Mouse (Mus musculus): ENCODE data around the gene Adpgk. TPM values are rescaled to one million over a fixed set of nuclear protein-coding genes. Genes with fewer than 3 reads are reported as not detected.

Gene Adpgk
- total and polyA plus RNA-seq, 2 experiments from 2014 or later: 10.1 to 17.4 TPM

GRCm38 (mm10) chr9:59337889-59338288 lies 46.5 kb downstream of the Adpgk start:
- WGBS: 91% methylated on average over 5 of the region's 5 CpGs
- H3K9me3 ChIP-seq (replicated peaks; ENCODE audit: control insufficient read depth, low read length): no peaks in the 10 kb centered on the region
- no peak overlapping the region for H3K9ac ChIP-seq (replicated peaks; ENCODE audit: low read depth, low read length)
- peaks cover 5% of the 10 kb centered on the region; the same call in 1 of the 2 replicates for H3K36me3 ChIP-seq (replicated peaks; ENCODE audit: control insufficient read depth, insufficient read depth, low read length)
- H3K4me3 ChIP-seq (ENCODE audit: low read depth, low read length): no peak overlapping the region
- H3K27me3 ChIP-seq (ENCODE audit: control insufficient read depth, insufficient read depth, low read length): no peaks in the 10 kb centered on the region
- H3K27ac ChIP-seq (ENCODE audit: low read depth): no peak overlapping the region
- no peak for ATAC-seq (ENCODE audit: insufficient read depth, low read depth)
- no peak overlapping the region for H3K4me2 ChIP-seq (ENCODE audit: low read depth, low read length)
- no peaks in the 10 kb centered on the region for H3K4me1 ChIP-seq (ENCODE audit: control insufficient read depth, insufficient read depth)
- TF ChIP-seq EP300 (IDR thresholded peaks at IDR 0.05; ENCODE audit: low read depth): no peak
- no peak for TF ChIP-seq CTCF (IDR thresholded peaks at IDR 0.05; ENCODE audit: low read depth)
- DNase-seq (ENCODE audit: low spot score): no peak

GRCm38 (mm10) chr9:59338411-59338810 lies 47.1 kb downstream of the Adpgk start:
- no peaks in the 10 kb centered on the region for H3K9me3 ChIP-seq (replicated peaks; ENCODE audit: control insufficient read depth, low read length)
- H3K4me3 ChIP-seq (ENCODE audit: low read depth, low read length): no peak overlapping the region
- H3K9ac ChIP-seq (replicated peaks; ENCODE audit: low read depth, low read length): no peak overlapping the region
- ATAC-seq (ENCODE audit: insufficient read depth, low read depth) (no peak), DNase-seq (ENCODE audit: low spot score) (no peak)
- TF ChIP-seq CTCF (IDR thresholded peaks at IDR 0.05; ENCODE audit: low read depth) (no peak), EP300 (IDR thresholded peaks at IDR 0.05; ENCODE audit: low read depth) (no peak)
- no peaks in the 10 kb centered on the region for H3K27me3 ChIP-seq (ENCODE audit: control insufficient read depth, insufficient read depth, low read length)
- no peak overlapping the region for H3K27ac ChIP-seq (ENCODE audit: low read depth)
- WGBS: 69% methylated on average over 5 of the region's 5 CpGs
- no peaks in the 10 kb centered on the region; the same call in 1 of the 2 replicates for H3K36me3 ChIP-seq (replicated peaks; ENCODE audit: control insufficient read depth, insufficient read depth, low read length)
- no peak overlapping the region for H3K4me2 ChIP-seq (ENCODE audit: low read depth, low read length)
- no peaks in the 10 kb centered on the region for H3K4me1 ChIP-seq (ENCODE audit: control insufficient read depth, insufficient read depth)

- TF ChIP-seq EP300 (IDR thresholded peaks at IDR 0.05; ENCODE audit: low read depth): no peak
- no peak for TF ChIP-seq CTCF (IDR thresholded peaks at IDR 0.05; ENCODE audit: low read depth)
- no peaks in the 10 kb centered on the region for H3K4me1 ChIP-seq (ENCODE audit: control insufficient read depth, insufficient read depth)
- 59% methylated on average over 5 of the region's 5 CpGs for WGBS
- H3K4me2 ChIP-seq (ENCODE audit: low read depth, low read length): no peak overlapping the region
- DNase-seq (ENCODE audit: low spot score) (no peak), ATAC-seq (ENCODE audit: insufficient read depth, low read depth) (no peak)
- no peaks in the 10 kb centered on the region for H3K9me3 ChIP-seq (replicated peaks; ENCODE audit: control insufficient read depth, low read length)
- H3K36me3 ChIP-seq (replicated peaks; ENCODE audit: control insufficient read depth, insufficient read depth, low read length): no peaks in the 10 kb centered on the region
- no peak overlapping the region for H3K9ac ChIP-seq (replicated peaks; ENCODE audit: low read depth, low read length)
- no peaks in the 10 kb centered on the region for H3K27me3 ChIP-seq (ENCODE audit: control insufficient read depth, insufficient read depth, low read length)
- no peak overlapping the region for H3K4me3 ChIP-seq (ENCODE audit: low read depth, low read length)
- H3K27ac ChIP-seq (ENCODE audit: low read depth): no peak overlapping the region
Observed at GRCm38 (mm10) chr9:59339107-59339506, 47.7 kb downstream of the Adpgk start.

- no peak for DNase-seq (ENCODE audit: low spot score)
- Histone ChIP-seq H3K4me2 (ENCODE audit: low read depth, low read length) (no peak overlapping the region), H3K36me3 (replicated peaks; ENCODE audit: control insufficient read depth, insufficient read depth, low read length) (no peaks in the 10 kb centered on the region), H3K27ac (ENCODE audit: low read depth) (no peak overlapping the region), H3K9ac (replicated peaks; ENCODE audit: low read depth, low read length) (no peak overlapping the region), H3K27me3 (ENCODE audit: control insufficient read depth, insufficient read depth, low read length) (no peaks in the 10 kb centered on the region), H3K9me3 (replicated peaks; ENCODE audit: control insufficient read depth, low read length) (no peaks in the 10 kb centered on the region), H3K4me3 (ENCODE audit: low read depth, low read length) (no peak overlapping the region), H3K4me1 (ENCODE audit: control insufficient read depth, insufficient read depth) (no peaks in the 10 kb centered on the region)
- 79% methylated on average over 9 of the region's 9 CpGs for WGBS
- ATAC-seq (ENCODE audit: insufficient read depth, low read depth): no peak
- TF ChIP-seq EP300 (IDR thresholded peaks at IDR 0.05; ENCODE audit: low read depth) (no peak), CTCF (IDR thresholded peaks at IDR 0.05; ENCODE audit: low read depth) (peak; percentile 44)
Observed at GRCm38 (mm10) chr9:59340002-59340401, 48.6 kb downstream of the Adpgk start.

- WGBS: 47% methylated on average over 2 of the region's 2 CpGs
- ATAC-seq (ENCODE audit: insufficient read depth, low read depth) (no peak), DNase-seq (ENCODE audit: low spot score) (no peak)
- no peaks in the 10 kb centered on the region for H3K27me3 ChIP-seq (ENCODE audit: control insufficient read depth, insufficient read depth, low read length)
- no peak overlapping the region for H3K27ac ChIP-seq (ENCODE audit: low read depth)
- no peaks in the 10 kb centered on the region for H3K9me3 ChIP-seq (replicated peaks; ENCODE audit: control insufficient read depth, low read length)
- H3K9ac ChIP-seq (replicated peaks; ENCODE audit: low read depth, low read length): no peak overlapping the region
- H3K4me3 ChIP-seq (ENCODE audit: low read depth, low read length): no peak overlapping the region
- no peak overlapping the region for H3K4me2 ChIP-seq (ENCODE audit: low read depth, low read length)
- TF ChIP-seq EP300 (IDR thresholded peaks at IDR 0.05; ENCODE audit: low read depth): no peak
- no peak for TF ChIP-seq CTCF (IDR thresholded peaks at IDR 0.05; ENCODE audit: low read depth)
- H3K36me3 ChIP-seq (replicated peaks; ENCODE audit: control insufficient read depth, insufficient read depth, low read length): no peaks in the 10 kb centered on the region
- H3K4me1 ChIP-seq (ENCODE audit: control insufficient read depth, insufficient read depth): no peaks in the 10 kb centered on the region
Observed at GRCm38 (mm10) chr9:59346176-59346575, 54.8 kb downstream of the Adpgk start.

- 0 out of 2 replicates have a peak, but pooled peaks cover 4% of the 10 kb centered on the region for H3K4me1 ChIP-seq (ENCODE audit: control insufficient read depth, insufficient read depth)
- TF ChIP-seq CTCF (IDR thresholded peaks at IDR 0.05; ENCODE audit: low read depth) (no peak), EP300 (IDR thresholded peaks at IDR 0.05; ENCODE audit: low read depth) (no peak)
- no peaks in the 10 kb centered on the region for H3K36me3 ChIP-seq (replicated peaks; ENCODE audit: control insufficient read depth, insufficient read depth, low read length)
- WGBS: 14% methylated on average over 15 of the region's 15 CpGs
- no peaks in the 10 kb centered on the region for H3K27me3 ChIP-seq (ENCODE audit: control insufficient read depth, insufficient read depth, low read length)
- H3K4me2 ChIP-seq (ENCODE audit: low read depth, low read length): peak overlapping the region; percentile 66
- ATAC-seq (ENCODE audit: insufficient read depth, low read depth) (no peak), DNase-seq (ENCODE audit: low spot score) (no peak)
- peak overlapping the region; percentile 80 for H3K27ac ChIP-seq (ENCODE audit: low read depth)
- no peaks in the 10 kb centered on the region for H3K9me3 ChIP-seq (replicated peaks; ENCODE audit: control insufficient read depth, low read length)
- H3K4me3 ChIP-seq (ENCODE audit: low read depth, low read length): peak overlapping the region; percentile 67
- peak overlapping the region; percentile 63 for H3K9ac ChIP-seq (replicated peaks; ENCODE audit: low read depth, low read length)
Observed at GRCm38 (mm10) chr9:59352586-59353252, 61.4 kb downstream of the Adpgk start.

Measured in heart, postnatal 0 days (tissue).